Mouse (Mus musculus): ENCODE data around the gene Orai2.
A peak's percentile ranks its signal among the peaks of the same experiment; 100 is the strongest.
"Not testable (repeated sequence)": the region's sequence is repeated elsewhere in the genome, so short reads cannot be mapped to it uniquely, and the experiment has no call there.

Orai2 gene

GRCm38 (mm10) chr5:136170512-136171362, at the start of gene Orai2:
Gene Orai2, minus strand, starts transcription at chr5:136170713.
- peak; percentile 54 for DNase-seq (ENCODE audit: low read depth)

- no peak for DNase-seq (ENCODE audit: low read depth)
These were observed 48.1 kb upstream of the Orai2 start for GRCm38 (mm10) chr5:136218585-136218984.

GRCm38 (mm10) chr5:136217932-136218381, 47.4 kb upstream of the Orai2 start:
- no peak for DNase-seq (ENCODE audit: low read depth)

- DNase-seq (ENCODE audit: low read depth): no peak
These were observed 46.6 kb upstream of the Orai2 start for GRCm38 (mm10) chr5:136217004-136217665.

- DNase-seq (ENCODE audit: low read depth): no peak
These were observed 45.4 kb upstream of the Orai2 start for GRCm38 (mm10) chr5:136215958-136216357.

- DNase-seq (ENCODE audit: low read depth): no peak
These were observed 44.7 kb upstream of the Orai2 start for GRCm38 (mm10) chr5:136215211-136215610.

GRCm38 (mm10) chr5:136213716-136214115, 43.2 kb upstream of the Orai2 start:
- DNase-seq (ENCODE audit: low read depth): no peak

- no peak for DNase-seq (ENCODE audit: low read depth)
These were observed 42.2 kb upstream of the Orai2 start for GRCm38 (mm10) chr5:136212716-136213115.

- DNase-seq (ENCODE audit: low read depth): not testable (repeated sequence)
These were observed 41.0 kb upstream of the Orai2 start for GRCm38 (mm10) chr5:136211341-136212102.

GRCm38 (mm10) chr5:136210549-136210948, 40.0 kb upstream of the Orai2 start:
- no peak for DNase-seq (ENCODE audit: low read depth)

- DNase-seq (ENCODE audit: low read depth): no peak
These were observed 31.3 kb upstream of the Orai2 start for GRCm38 (mm10) chr5:136201832-136202231.

GRCm38 (mm10) chr5:136199526-136199925, 29.0 kb upstream of the Orai2 start:
- no peak for DNase-seq (ENCODE audit: low read depth)

GRCm38 (mm10) chr5:136198474-136199391, 28.2 kb upstream of the Orai2 start, which contains the start of gene Prkrip1:
Gene Prkrip1, minus strand, starts transcription at chr5:136198963.
- DNase-seq (ENCODE audit: low read depth): peak; percentile 92

- DNase-seq (ENCODE audit: low read depth): no peak
These were observed 21.4 kb upstream of the Orai2 start for GRCm38 (mm10) chr5:136191870-136192269.

GRCm38 (mm10) chr5:136186723-136187122, 16.2 kb upstream of the Orai2 start:
- no peak for DNase-seq (ENCODE audit: low read depth)

- no peak for DNase-seq (ENCODE audit: low read depth)
These were observed 13.3 kb upstream of the Orai2 start for GRCm38 (mm10) chr5:136183766-136184165.

- no peak for DNase-seq (ENCODE audit: low read depth)
These were observed 12.3 kb upstream of the Orai2 start for GRCm38 (mm10) chr5:136182830-136183229.

GRCm38 (mm10) chr5:136182049-136182448, 11.5 kb upstream of the Orai2 start:
- DNase-seq (ENCODE audit: low read depth): no peak

- DNase-seq (ENCODE audit: low read depth): no peak
These were observed 10.7 kb upstream of the Orai2 start for GRCm38 (mm10) chr5:136181197-136181596.

- no peak for DNase-seq (ENCODE audit: low read depth)
These were observed 9.1 kb upstream of the Orai2 start for GRCm38 (mm10) chr5:136179594-136179993.
